Mouse (Mus musculus) liver, embryonic 15.5 days (tissue): ENCODE data around the gene Nppa. TPM values are rescaled to one million over a fixed set of nuclear protein-coding genes. Genes with fewer than 3 reads are reported as not detected.
A peak's percentile ranks its signal among the peaks of the same experiment; 100 is the strongest.

Source experiments
- ATAC-seq: fragments of 200-750 bp; cut with Nextera tagmentation; 2 replicates; pipeline ENCODE4 v1.8.0; 2017; ENCODE audit warnings: moderate number of reproducible peaks, mild to moderate bottlenecking, moderate library complexity; ENCODE audit not compliant: insufficient read depth
- H3K27ac ChIP-seq: fragments of 300-500 bp; sonication (generic); replicated peaks from 2 replicates; pipeline ENCODE4 v1.5.1; 2015; ENCODE audit warnings: mild to moderate bottlenecking, inconsistent platforms
- H3K27me3 ChIP-seq: fragments of 300-500 bp; sonication (generic); 2 replicates; pipeline ENCODE4 v1.6.1; 2015; ENCODE audit warnings: mild to moderate bottlenecking, inconsistent platforms
- H3K36me3 ChIP-seq: fragments of 300-500 bp; sonication (generic); replicated peaks from 2 replicates; pipeline ENCODE4 v1.6.1; 2015; ENCODE audit warnings: moderate library complexity, mild to moderate bottlenecking, inconsistent platforms
- H3K4me1 ChIP-seq: fragments of 300-500 bp; sonication (generic); replicated peaks from 2 replicates; pipeline ENCODE4 v1.6.1; 2015; ENCODE audit warnings: inconsistent platforms
- H3K4me2 ChIP-seq: fragments of 300-500 bp; sonication (generic); 2 replicates; pipeline ENCODE4 v1.6.1; 2015; ENCODE audit warnings: moderate library complexity, mild to moderate bottlenecking, inconsistent platforms
- H3K4me3 ChIP-seq: fragments of 300-500 bp; sonication (generic); replicated peaks from 2 replicates; pipeline ENCODE4 v1.5.1; 2015; ENCODE audit warnings: mild to moderate bottlenecking, inconsistent platforms
- H3K9ac ChIP-seq: fragments of 300-500 bp; sonication (generic); 2 replicates; pipeline ENCODE4 v1.6.1; 2015; ENCODE audit warnings: moderate library complexity, mild to moderate bottlenecking, inconsistent platforms
- H3K9me3 ChIP-seq: fragments of 300-500 bp; sonication (generic); replicated peaks from 2 replicates; pipeline ENCODE4 v1.6.1; 2016; ENCODE audit warnings: inconsistent platforms
- WGBS: fragments of 180-500 bp; shearing (Covaris S2); methylation state at CpG from one replicate; pipeline ENCODE4 v1.1.7; 2015; ENCODE audit warnings: mixed read lengths; ENCODE audit not compliant: insufficient replicate concordance; 5-methylcytosine and 5-hydroxymethylcytosine counted together
- polyA plus RNA-seq: library from polyadenylated mRNA; unstranded; fragments of >200 nt; fragmentation: Nextera tagmentation; extraction: Ambion mirVana; gene quantifications from 2 replicates; pipeline ENCODE4 v1.2.1, GENCODE M21; 2015

Nppa gene
- polyA plus RNA-seq, 1 experiment from 2014 or later: 1.3 TPM

DNA sequence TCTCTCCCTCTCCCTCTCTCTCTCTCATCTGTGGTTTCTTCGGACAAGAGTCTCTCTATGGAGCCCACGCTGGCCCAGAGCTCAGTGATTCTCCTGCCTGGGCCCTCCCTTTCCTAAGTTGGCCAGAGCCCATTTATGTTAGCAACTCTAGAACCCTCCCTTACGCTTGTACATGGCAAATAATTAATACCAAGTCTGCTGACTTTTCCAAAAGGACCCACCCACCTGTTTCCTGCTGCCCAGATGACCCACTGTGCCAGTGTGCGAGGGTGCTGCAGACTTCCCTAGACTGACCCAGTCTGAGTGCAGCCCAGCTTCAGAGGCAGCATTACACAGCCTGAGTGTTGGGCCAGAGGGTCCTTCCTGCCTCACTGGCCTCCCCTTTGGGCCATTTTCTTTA is 11.7 kb downstream of the Nppa start:
- H3K4me3 ChIP-seq: no peak overlapping the region
- no peaks in the 10 kb centered on the region for H3K9me3 ChIP-seq
- ATAC-seq: no peak
- H3K27me3 ChIP-seq: no peaks in the 10 kb centered on the region
- WGBS: 70% methylated on average over 4 of the region's 4 CpGs
- no peak overlapping the region for H3K9ac ChIP-seq
- H3K4me2 ChIP-seq: no peak overlapping the region
- no peak overlapping the region for H3K27ac ChIP-seq
- H3K36me3 ChIP-seq: peaks cover 80% of the 10 kb centered on the region
- no peaks in the 10 kb centered on the region for H3K4me1 ChIP-seq

DNA sequence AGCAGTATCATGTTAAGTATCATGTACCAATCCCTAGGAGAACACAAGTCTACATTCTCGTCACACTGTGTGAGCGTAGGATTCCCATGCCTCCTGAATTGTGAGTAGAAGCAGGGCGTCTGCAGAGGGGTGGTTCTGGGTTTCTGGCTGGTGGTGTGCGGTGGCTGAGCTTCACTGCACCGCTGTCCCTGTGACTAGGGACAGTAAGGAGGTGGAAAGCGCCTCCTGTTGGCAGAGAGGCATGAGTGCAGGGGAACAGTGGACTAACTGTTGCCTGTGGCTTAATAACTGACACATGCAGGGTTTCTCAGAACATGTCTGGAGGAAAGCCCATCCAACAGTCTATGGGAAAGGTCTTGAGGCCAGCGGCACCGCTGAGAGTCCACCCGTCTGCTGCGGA is 14.9 kb downstream of the Nppa start:
- peaks cover 68% of the 10 kb centered on the region for H3K36me3 ChIP-seq

DNA sequence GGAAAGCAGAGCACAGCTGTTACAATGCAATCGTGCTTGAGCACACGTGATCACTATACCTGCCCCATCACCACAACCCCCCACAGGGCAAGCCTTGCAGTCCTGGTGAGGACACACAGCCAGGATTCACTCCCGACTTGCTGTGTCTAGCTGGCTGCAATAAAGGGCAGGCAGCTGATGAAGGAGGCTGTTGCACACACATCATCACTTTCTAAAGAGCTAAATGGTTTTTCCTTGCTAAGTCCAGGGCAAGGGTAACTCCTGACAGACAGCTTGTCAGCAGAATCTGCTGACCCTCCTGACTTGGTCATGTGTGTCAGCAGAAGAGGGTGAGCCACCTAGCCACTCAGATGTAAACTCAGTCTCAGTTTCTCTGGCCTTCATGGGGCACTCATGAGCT is 16.5 kb downstream of the Nppa start:
- H3K27ac ChIP-seq: no peak overlapping the region
- ATAC-seq: no peak
- H3K9ac ChIP-seq: no peak overlapping the region
- no peak overlapping the region for H3K4me2 ChIP-seq
- no peaks in the 10 kb centered on the region for H3K4me1 ChIP-seq
- peaks cover 69% of the 10 kb centered on the region for H3K36me3 ChIP-seq
- H3K4me3 ChIP-seq: no peak overlapping the region
- 70% methylated on average over 3 of the region's 3 CpGs for WGBS
- no peaks in the 10 kb centered on the region for H3K9me3 ChIP-seq
- H3K27me3 ChIP-seq: no peaks in the 10 kb centered on the region

More for the DNA sequence above, 14.9 kb downstream of the Nppa start:
- ATAC-seq: no peak
- no peak overlapping the region for H3K4me2 ChIP-seq
- no peaks in the 10 kb centered on the region for H3K4me1 ChIP-seq
- H3K27ac ChIP-seq: no peak overlapping the region
- no peak overlapping the region for H3K4me3 ChIP-seq
- no peaks in the 10 kb centered on the region for H3K27me3 ChIP-seq
- no peaks in the 10 kb centered on the region for H3K9me3 ChIP-seq
- no peak overlapping the region for H3K9ac ChIP-seq
- WGBS: 76% methylated on average over 10 of the region's 10 CpGs

DNA sequence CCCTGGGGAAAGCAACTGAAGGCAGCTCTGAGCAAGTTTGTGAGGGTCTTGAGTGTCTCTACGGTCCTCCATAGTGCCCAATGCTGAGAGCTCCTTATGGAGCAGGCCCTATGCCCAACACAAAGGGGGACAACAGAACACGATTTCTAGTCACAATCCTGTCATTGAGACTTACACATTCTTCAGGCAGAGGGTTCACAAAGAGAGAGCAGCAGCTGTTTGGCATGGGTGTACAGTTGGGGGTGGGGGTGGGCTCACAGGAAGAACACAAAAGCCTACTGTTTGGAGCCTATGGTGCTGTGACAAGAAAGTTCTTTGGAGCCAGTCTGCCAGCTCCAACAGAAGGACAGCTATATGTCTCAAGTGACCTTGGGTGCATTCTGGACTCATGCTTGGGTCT is 17.9 kb downstream of the Nppa start:
- Histone ChIP-seq H3K4me2 (no peak overlapping the region), H3K4me3 (no peak overlapping the region), H3K27ac (no peak overlapping the region), H3K9ac (no peak overlapping the region), H3K4me1 (no peaks in the 10 kb centered on the region), H3K9me3 (no peaks in the 10 kb centered on the region), H3K27me3 (no peaks in the 10 kb centered on the region), H3K36me3 (peaks cover 67% of the 10 kb centered on the region)
- WGBS: 67% methylated on average over 2 of the region's 2 CpGs
- ATAC-seq: no peak

DNA sequence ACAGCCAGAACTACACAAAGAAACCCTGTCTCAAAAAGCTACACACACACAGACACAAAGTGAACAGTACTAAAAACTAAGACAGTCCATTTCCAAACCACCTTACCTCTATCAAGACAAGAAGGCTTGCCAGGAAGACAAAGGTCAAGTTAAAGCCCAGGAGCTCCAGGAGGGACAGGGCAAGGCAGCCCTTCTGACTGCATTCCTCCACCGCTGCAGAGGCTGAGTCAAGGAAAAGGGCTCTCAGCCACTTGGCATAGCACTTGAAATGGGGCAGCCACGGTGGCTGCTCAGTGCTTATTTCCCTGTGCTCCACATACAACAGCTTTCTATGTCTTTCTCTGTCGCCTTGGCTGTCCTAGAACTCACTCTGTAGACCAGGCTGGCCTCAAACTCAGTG is 23.5 kb downstream of the Nppa start:
- Histone ChIP-seq H3K9me3 (no peaks in the 10 kb centered on the region), H3K4me1 (no peaks in the 10 kb centered on the region), H3K4me3 (no peak overlapping the region), H3K27me3 (no peaks in the 10 kb centered on the region), H3K27ac (no peak overlapping the region), H3K9ac (no peak overlapping the region), H3K36me3 (peaks cover 58% of the 10 kb centered on the region), H3K4me2 (no peak overlapping the region)
- ATAC-seq: no peak
- WGBS: 74% methylated on average over 3 of the region's 3 CpGs

DNA sequence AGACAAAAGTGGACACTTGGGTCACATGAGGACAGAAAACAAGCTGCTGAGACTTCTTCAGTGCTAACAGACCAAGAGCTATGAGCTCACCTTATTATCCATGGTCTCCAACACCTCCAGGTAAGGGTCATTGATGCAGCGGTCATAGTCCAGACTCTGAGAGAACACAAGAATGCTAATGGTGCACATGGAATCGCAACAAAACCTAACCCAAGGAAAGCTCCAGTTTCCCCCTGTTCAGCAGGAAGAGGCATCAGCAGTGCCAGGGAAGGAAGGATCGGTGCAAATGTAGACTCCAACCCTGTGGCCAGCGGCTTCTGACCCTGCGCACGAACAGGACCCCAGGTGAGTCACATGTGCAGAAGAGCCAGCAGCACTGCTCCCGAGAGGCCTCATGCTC is 28.8 kb downstream of the Nppa start:
- Histone ChIP-seq H3K36me3 (peaks cover 33% of the 10 kb centered on the region; the same call in 1 of the 2 replicates), H3K4me2 (no peak overlapping the region), H3K27me3 (no peaks in the 10 kb centered on the region), H3K4me3 (no peak overlapping the region), H3K9me3 (no peaks in the 10 kb centered on the region), H3K27ac (no peak overlapping the region), H3K4me1 (no peaks in the 10 kb centered on the region), H3K9ac (no peak overlapping the region)
- no peak for ATAC-seq
- 88% methylated on average over 7 of the region's 7 CpGs for WGBS

DNA sequence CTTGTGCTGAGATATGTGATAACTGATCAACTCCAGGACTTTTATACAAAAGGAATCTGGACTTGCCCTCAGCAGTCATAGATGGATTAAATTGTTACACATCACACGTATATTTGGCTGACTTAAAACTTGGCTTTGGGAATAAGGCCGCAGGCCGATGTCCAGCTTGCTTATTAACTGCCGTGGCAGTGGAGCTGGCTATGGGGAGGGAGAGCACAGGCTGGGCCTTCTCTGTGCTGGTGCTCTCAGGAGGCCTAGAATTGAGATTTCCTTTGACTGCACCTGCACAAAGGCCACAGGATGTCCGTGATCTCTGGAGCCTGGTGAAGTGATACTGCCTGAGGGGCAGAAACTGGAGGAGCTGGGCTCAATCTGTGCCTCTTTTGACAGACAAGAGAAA is 30.0 kb downstream of the Nppa start:
- Histone ChIP-seq H3K4me2 (no peak overlapping the region), H3K9ac (no peak overlapping the region), H3K27ac (no peak overlapping the region), H3K9me3 (no peaks in the 10 kb centered on the region), H3K36me3 (peaks cover 26% of the 10 kb centered on the region), H3K27me3 (no peaks in the 10 kb centered on the region), H3K4me3 (no peak overlapping the region), H3K4me1 (no peaks in the 10 kb centered on the region)
- 76% methylated on average over 5 of the region's 5 CpGs for WGBS
- ATAC-seq: no peak

DNA sequence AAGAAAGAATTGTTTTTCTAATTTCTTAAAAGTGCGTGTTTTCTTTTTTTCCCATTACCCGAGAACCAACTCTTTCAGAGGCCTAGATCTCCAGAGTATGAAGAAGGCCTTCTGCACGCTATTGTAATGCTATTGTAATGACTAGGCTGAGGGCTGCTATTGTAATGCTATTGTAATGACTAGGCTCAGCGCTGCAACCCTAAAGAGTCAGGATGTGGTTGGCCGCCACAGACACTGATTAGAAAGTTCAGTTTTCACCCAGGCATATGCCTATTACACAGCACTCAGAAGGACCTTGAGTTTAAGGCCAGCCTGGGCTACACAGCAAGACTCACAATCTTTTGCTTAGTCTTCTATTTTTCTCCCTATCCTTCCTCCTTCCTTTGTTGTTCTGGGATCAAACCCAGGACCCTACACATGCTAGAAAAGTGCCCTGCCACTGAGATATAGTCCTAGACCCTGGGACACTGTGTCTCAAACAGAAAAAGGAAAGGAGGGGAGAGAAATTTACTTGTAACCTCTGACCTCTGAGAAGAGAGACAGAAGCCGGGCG is 33.4 kb downstream of the Nppa start:
- Histone ChIP-seq H3K27me3 (no peaks in the 10 kb centered on the region), H3K4me1 (peaks cover 13% of the 10 kb centered on the region), H3K9ac (no peak overlapping the region), H3K4me3 (no peak overlapping the region), H3K36me3 (peaks cover 10% of the 10 kb centered on the region), H3K9me3 (no peaks in the 10 kb centered on the region), H3K4me2 (no peak overlapping the region), H3K27ac (no peak overlapping the region)
- ATAC-seq: no peak
- 56% methylated on average over 7 of the region's 7 CpGs for WGBS

DNA sequence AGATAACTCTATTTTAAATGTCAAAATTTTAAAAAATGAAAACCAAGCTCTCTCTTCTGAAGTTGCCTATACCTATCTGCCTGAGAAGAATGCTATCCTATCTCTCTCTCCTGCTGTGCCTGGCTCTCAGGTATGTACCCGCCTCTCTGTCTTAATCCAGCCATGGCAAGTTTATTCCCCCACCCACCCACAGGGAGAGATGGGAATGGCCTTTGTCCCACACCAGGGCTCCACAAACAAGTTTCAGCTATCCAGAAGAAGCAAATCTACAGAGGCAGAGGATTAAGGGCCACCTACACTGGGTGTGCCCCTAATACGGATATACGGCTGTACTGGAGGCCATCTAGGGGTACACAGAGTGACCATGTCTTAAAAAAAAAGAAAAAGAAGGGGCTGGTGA is 34.9 kb downstream of the Nppa start:
- ATAC-seq: no peak
- Histone ChIP-seq H3K9me3 (no peaks in the 10 kb centered on the region), H3K36me3 (peaks cover 3% of the 10 kb centered on the region; the same call in 1 of the 2 replicates), H3K9ac (no peak overlapping the region), H3K4me3 (no peak overlapping the region), H3K27me3 (no peaks in the 10 kb centered on the region), H3K27ac (no peak overlapping the region), H3K4me2 (no peak overlapping the region), H3K4me1 (peaks cover 27% of the 10 kb centered on the region)
- 75% methylated on average over 3 of the region's 3 CpGs for WGBS

DNA sequence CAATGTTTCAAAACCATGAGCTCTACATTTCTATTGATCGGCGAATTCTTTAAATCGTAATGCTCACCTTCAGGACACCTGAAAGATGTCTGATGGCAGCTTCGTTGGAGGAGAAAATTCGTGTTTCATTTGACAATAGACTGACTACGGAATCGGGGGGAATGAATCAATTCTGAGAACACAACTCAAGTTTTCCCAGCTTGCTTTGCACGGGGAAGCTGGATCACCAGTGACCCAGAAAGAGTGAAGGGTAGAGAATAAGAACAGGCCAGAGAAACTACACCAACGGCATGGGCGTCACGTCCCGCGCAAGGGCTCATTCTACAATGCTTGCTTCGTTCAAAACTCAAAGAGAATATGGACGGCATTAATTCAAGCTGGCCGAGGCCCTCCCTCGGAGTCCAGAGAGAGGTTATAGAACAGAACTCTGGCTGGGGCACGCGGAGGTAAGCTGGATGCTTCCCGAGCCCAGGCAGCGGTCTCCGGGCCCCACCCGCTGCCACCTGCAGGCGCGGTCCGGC is 37.6 kb downstream of the Nppa start:
- peaks cover 54% of the 10 kb centered on the region for H3K4me1 ChIP-seq

DNA sequence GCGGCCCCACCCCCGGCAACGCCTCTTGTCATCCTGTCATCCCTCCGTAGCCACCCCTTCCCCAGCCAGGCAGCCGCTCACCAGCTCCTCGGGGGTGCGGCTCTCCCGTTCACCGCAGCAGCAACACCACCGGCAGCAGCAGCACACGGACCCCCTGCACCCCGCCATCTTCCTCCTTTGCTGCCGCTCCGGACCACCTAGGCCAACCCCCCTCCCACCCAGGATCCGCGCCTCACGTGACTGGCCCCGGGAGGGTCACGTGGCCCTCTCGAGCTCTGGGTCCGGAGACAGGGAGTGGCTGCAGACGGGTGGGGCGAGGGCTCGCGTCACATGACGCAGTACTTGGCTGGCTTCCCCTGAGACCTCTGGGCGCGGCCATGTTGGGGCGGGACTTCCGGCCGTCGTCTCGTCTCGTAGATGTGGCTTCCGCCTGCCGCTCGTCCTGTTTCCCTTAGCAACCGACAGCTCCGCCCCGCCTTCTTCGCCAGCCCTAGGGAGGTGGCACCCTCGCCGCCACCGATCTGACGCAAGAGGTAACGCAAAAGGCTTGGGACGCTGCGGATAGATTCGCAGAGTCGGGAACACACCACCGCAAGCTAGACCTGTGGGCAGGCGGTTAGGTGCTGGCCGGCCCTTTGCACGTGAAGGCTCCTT is 38.2 kb downstream of the Nppa start, which contains the start of the genes Clcn6 and Mthfr:
Gene Clcn6, minus strand, starts transcription at position 222 of the 654 bp plus-strand sequence.
Gene Mthfr, plus strand, starts transcription at position 478 of the 654 bp plus-strand sequence.
- peak within 1 kb of the TSS; percentile 82 for H3K9ac ChIP-seq
- H3K36me3 ChIP-seq: peaks cover 16% of the 10 kb centered on the region
- peak; percentile 91 for ATAC-seq
- H3K27ac ChIP-seq: peak within 1 kb of the TSS; percentile 96
- peak within 1 kb of the TSS; percentile 85 for H3K4me3 ChIP-seq
- peak within 1 kb of the TSS; percentile 88 for H3K4me2 ChIP-seq
- no peaks in the 10 kb centered on the region for H3K27me3 ChIP-seq
- WGBS: under 1% methylated on average over 54 of the region's 54 CpGs
- no peaks in the 10 kb centered on the region for H3K9me3 ChIP-seq
- peaks cover 57% of the 10 kb centered on the region for H3K4me1 ChIP-seq

More for the DNA sequence above, 37.6 kb downstream of the Nppa start:
- Histone ChIP-seq H3K9me3 (no peaks in the 10 kb centered on the region), H3K4me3 (peak overlapping the region; percentile 85), H3K27ac (peak overlapping the region; percentile 87), H3K36me3 (peaks cover 13% of the 10 kb centered on the region), H3K27me3 (no peaks in the 10 kb centered on the region), H3K4me2 (peak overlapping the region; percentile 88), H3K9ac (peak overlapping the region; percentile 69)
- no peak for ATAC-seq
- WGBS: 7% methylated on average over 26 of the region's 26 CpGs
